Mouse (Mus musculus) R1 (cell line): ENCODE data around the gene Olfr1135.

Experiments used
- DNase-seq: peaks from one replicate; pipeline ENCODE4 v3.0.0-alpha.2; 2018; ENCODE audit warnings: low read depth, low spot score

Olfr1135 gene

DNA sequence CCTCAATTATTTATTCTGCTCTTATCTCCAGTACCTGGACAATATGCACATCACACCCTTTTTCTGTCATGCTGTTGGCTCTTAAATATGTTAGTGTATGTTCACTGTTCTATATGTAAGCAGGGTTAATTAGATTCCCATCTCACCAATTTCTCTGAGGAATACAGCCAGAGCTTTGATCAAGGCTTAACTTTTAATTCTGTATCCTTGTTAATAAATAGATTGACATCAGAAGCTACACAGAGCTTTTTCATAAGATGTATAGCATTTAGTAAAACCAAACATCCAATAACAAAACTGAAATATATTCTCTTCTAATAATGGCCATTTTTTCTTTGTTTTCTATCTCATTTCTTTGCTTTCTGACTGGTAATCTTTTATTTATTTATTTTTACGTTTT lies at the start of gene Olfr1135:
TSS of gene Olfr1135 (minus strand) at position 101 of the 400 bp plus-strand sequence.
- no peak for DNase-seq

DNA sequence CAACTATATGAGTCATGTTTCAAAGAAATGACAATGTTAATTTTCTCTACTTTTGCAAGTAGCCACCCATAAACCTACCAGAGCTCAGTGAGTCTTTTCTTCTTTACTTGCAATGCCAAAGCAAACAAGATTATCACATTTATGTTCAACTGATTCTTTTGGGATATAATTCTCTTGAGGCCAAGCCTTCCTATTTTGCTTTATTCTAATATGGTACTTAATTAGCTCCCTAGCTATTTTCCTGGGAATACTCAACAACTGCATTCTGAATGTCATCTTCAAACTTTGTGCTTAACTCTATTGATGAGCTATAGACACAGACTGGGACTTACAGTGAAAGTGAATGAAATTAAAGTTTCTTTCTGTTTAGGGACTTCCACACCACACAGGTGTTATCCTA lies 39.6 kb upstream of the Olfr1135 start, which contains the start of gene Olfr1137:
TSS of gene Olfr1137 (minus strand) at position 101 of the 400 bp plus-strand sequence.
- no peak for DNase-seq

DNA sequence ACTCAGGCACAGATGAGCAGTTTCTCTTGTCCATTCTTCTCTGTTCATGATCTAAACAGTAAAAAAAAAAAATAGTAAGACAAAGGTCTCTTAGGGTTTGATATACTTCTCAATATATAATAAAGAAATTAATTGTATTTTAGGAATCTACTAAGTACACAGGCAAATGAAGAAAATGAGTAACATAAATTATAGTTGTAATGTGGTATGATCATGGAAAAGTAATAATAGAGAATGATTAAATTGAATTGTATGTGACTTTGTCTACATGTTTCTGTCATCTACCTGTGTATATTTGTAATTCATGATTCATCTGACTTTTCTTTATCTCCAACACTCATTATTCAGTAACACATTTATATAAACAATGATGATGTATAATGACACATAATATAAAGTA lies 20.4 kb upstream of the Olfr1135 start, which contains the start of gene Olfr1136:
TSS of gene Olfr1136 (minus strand) at position 101 of the 400 bp plus-strand sequence.
- DNase-seq, result no peak

DNA sequence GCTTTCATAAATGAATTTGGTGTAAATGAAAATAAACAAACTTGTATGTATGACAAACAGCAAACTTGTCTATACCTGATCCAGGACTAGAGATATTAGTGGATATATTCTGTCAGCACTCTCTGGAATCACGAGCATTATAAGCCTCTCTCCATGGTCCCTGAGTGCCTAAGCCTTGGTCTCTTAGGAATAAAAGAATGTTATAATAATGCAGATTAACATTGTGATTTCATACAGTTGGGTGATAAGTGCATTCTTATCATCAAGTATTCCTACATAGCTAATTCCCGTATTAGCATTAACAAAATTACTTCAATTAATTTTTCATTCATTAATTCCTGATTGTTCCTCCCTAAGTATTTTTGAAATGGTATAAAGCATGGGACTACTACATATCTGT lies 15.1 kb downstream of the Olfr1135 start, which contains the start of gene Olfr1134:
TSS of gene Olfr1134 (minus strand) at position 101 of the 400 bp plus-strand sequence.
- no peak for DNase-seq

DNA sequence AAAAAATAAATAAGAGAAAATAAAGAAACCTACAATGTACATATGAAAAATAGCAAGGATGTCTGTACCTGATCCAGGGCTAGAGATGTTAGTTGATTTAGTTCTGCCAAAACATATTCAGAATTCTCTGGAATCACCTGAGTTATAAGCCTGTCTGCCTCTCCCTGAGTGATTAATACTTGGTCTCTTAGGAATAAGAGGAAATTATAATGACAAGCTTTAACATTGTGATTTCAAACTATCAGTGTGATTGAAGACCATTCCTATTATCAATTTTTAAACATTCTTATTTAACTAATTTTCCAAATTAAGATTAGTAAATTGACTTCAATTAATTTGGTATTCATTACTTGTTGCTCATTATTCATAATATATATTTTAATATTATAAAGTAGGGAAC lies 26.2 kb downstream of the Olfr1135 start, which contains the start of gene Olfr1133:
TSS of gene Olfr1133 (minus strand) at position 101 of the 400 bp plus-strand sequence.
- DNase-seq, result no peak

DNA sequence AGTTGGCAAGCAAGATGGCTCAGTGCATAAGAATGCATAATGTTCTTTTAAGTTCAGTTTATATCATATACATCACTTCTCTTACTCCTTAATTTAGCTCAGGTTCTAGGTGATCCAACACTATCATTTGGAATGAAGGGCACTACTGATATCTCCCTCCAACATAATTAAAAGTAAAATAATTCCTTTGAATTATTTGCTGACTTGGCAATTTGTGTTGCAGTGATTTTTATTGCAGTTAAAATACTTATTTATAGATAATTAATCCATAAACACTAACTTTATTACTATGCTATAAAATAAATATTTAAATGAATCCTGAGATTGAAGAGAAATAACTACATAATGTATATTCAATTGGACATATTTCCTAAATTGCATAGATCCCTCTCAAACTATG lies 31.0 kb downstream of the Olfr1135 start:
- no peak for DNase-seq

DNA sequence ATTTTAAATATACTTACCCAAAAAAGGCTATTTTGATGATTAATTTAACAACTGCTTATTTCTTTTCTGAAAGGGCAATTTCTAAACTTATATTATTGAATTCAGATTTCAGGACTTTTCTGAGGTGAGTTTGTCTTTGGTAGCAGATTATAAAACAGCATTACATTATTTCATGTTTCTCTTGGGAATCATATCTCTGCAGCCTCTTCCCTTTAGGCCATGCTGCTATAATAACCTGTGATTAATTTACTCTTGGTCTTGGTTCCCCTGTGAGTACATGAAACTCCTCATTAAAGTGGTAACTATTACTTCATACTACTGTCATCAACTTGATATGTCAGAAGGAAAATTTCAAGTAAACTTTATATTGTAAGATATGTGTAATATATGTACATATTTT lies 36.0 kb downstream of the Olfr1135 start, which contains the start of gene Olfr1132:
TSS of gene Olfr1132 (minus strand) at position 101 of the 400 bp plus-strand sequence.
- no peak for DNase-seq

DNA sequence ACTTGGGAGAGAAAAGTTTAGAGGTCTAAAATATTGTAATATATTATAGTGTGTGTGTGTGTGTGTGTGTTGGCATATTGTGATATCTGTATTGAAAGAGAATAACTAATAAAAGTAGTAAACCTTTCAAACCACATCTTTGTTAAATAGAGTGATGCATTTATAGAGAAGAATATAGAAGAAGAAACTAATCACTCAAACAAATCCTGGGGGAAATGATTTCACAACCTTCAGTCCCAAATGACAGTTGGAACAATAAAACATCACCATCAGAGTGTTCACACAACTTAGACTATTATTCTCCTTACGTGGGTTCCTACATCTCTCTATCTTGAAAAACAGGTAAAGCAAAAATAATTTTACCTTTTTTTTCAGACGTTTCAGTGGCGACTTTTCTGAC lies 46.7 kb downstream of the Olfr1135 start, which contains the start of gene Olfr1131:
TSS of gene Olfr1131 (plus strand) at position 301 of the 400 bp plus-strand sequence.
- DNase-seq, result no peak
